Mouse (Mus musculus) lung, postnatal 10 days (tissue): ENCODE measurements around the gene Adarb1.

Source experiments
- DNase-seq: peaks from one replicate; pipeline ENCODE4 v3.0.0; 2021

Adarb1 gene

GRCm38 (mm10) chr10:77418138-77418537 lies at the start of gene Adarb1:
TSS of gene Adarb1 (minus strand) at chr10:77418270.
- DNase-seq: peak; percentile 92

- no peak for DNase-seq
Measured at GRCm38 (mm10) chr10:77467407-77467806, 49.3 kb upstream of the Adarb1 start.

- DNase-seq: no peak
Measured at GRCm38 (mm10) chr10:77465902-77466301, 47.8 kb upstream of the Adarb1 start.

GRCm38 (mm10) chr10:77464181-77464936 lies 46.3 kb upstream of the Adarb1 start:
- DNase-seq: peak; percentile 92

- no peak for DNase-seq
Measured at GRCm38 (mm10) chr10:77461161-77461560, 43.1 kb upstream of the Adarb1 start.

GRCm38 (mm10) chr10:77457701-77458100 lies 39.6 kb upstream of the Adarb1 start:
- DNase-seq: no peak

GRCm38 (mm10) chr10:77456507-77456906 lies 38.4 kb upstream of the Adarb1 start:
- DNase-seq: peak; percentile 51

GRCm38 (mm10) chr10:77455251-77456010 lies 37.4 kb upstream of the Adarb1 start:
- DNase-seq: peak; percentile 71

GRCm38 (mm10) chr10:77454795-77455194 lies 36.7 kb upstream of the Adarb1 start:
- DNase-seq: peak; percentile 50

GRCm38 (mm10) chr10:77451822-77452221 lies 33.8 kb upstream of the Adarb1 start:
- no peak for DNase-seq

GRCm38 (mm10) chr10:77450159-77450464 lies 32.0 kb upstream of the Adarb1 start:
- DNase-seq: no peak

- DNase-seq: peak; percentile 37
Measured at GRCm38 (mm10) chr10:77449315-77450158, 31.5 kb upstream of the Adarb1 start.

- no peak for DNase-seq
Measured at GRCm38 (mm10) chr10:77448698-77449247, 30.7 kb upstream of the Adarb1 start.

- no peak for DNase-seq
Measured at GRCm38 (mm10) chr10:77448209-77448608, 30.1 kb upstream of the Adarb1 start.

- DNase-seq: no peak
Measured at GRCm38 (mm10) chr10:77447755-77448154, 29.7 kb upstream of the Adarb1 start.

GRCm38 (mm10) chr10:77442250-77442649 lies 24.2 kb upstream of the Adarb1 start:
- no peak for DNase-seq

- DNase-seq: no peak
Measured at GRCm38 (mm10) chr10:77441812-77442211, 23.7 kb upstream of the Adarb1 start.

GRCm38 (mm10) chr10:77440841-77441755 lies 23.0 kb upstream of the Adarb1 start:
- DNase-seq: peak; percentile 78

- DNase-seq: no peak
Measured at GRCm38 (mm10) chr10:77440286-77440685, 22.2 kb upstream of the Adarb1 start.

GRCm38 (mm10) chr10:77439026-77439425 lies 21.0 kb upstream of the Adarb1 start:
- DNase-seq: no peak

- DNase-seq: no peak
Measured at GRCm38 (mm10) chr10:77438021-77438420, 20.0 kb upstream of the Adarb1 start.

GRCm38 (mm10) chr10:77435343-77435742 lies 17.3 kb upstream of the Adarb1 start:
- DNase-seq: no peak
